Mouse (Mus musculus): ENCODE measurements around the gene Cma1. TPM values are rescaled to one million over a fixed set of nuclear protein-coding genes. Genes with fewer than 3 reads are reported as not detected.
A peak's percentile ranks its signal among the peaks of the same experiment; 100 is the strongest.

Cma1 gene
- polyA plus RNA-seq, 1 experiment from 2014 or later, result not detected

DNA sequence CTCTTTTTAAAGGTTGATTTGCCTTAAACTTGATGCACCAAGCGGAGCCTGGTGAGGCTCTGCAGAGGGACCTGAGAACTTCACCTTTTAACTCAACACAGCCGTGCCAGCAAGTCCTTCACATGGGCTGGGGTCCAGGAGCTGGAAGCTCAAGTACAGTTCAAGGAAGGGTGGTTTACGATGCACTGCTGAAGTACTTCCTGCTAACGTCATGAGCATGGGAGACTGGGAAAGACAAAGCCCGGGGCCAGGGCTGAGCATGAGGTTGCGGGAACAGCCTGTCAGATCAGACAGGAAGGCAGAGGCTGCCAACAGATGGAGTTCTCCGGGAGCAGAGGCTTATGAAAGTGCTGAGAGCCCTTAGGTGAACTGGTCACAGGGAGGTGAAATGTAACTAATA lies 10.9 kb downstream of the Cma1 start:
- Histone ChIP-seq H3K9me3 (ENCODE audit: control insufficient read depth, low read length) (no peaks in the 10 kb centered on the region), H3K9ac (ENCODE audit: low read depth, low read length) (no peak overlapping the region), H3K36me3 (ENCODE audit: control insufficient read depth, insufficient read depth, low read length) (no peaks in the 10 kb centered on the region), H3K4me3 (ENCODE audit: low read depth, low read length) (no peak overlapping the region), H3K27ac (ENCODE audit: low read depth, low read length) (no peak overlapping the region), H3K4me2 (no peak overlapping the region), H3K27me3 (replicated peaks; ENCODE audit: control insufficient read depth, insufficient read depth, low read length) (no peaks in the 10 kb centered on the region), H3K4me1 (replicated peaks; ENCODE audit: control insufficient read depth, insufficient read depth, low read length) (no peaks in the 10 kb centered on the region; the same call in 1 of the 2 replicates)
- 40% methylated on average over 7 of the region's 7 CpGs for WGBS
- ATAC-seq (replicated peaks; ENCODE audit: low FRiP score) (no peak), DNase-seq (ENCODE audit: low spot score) (no peak)

DNA sequence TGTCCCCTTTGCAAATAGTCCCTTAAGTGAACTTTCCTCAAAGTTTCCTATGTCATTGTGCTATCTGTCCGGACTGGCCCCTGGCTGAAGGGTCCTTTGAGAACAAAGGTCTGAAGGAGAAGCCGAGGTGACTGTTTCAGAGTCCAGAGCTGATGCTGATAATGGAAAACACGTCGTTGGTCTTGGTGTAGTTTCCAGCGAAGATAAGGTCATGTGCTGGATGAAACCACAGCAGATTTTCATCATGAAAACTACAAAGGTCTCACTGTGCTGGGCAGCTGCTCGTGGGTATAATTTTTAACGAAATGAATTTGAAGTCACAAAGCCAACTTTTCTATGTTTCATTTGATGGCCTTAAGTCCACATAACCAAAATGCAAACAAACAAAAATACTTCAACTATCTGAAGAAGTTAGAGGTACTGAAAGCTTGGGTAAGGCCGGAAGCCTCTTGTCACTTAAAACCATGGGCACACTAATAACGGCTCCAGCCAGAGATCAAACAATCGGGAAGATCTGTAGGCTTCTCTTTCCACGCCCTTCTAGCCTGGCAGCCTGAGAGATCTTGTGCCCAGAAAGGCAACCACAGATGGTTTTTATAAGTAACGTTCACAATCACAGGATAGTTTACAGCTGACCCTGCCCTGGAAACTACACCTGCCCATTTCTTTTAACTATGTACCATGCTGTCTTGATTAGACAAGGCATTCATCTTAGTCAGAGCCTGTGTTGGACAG lies 15.0 kb downstream of the Cma1 start:
- Histone ChIP-seq H3K9me3 (ENCODE audit: control insufficient read depth, low read length) (no peaks in the 10 kb centered on the region), H3K27ac (ENCODE audit: low read depth, low read length) (no peak overlapping the region), H3K4me3 (ENCODE audit: low read depth, low read length) (no peak overlapping the region), H3K36me3 (ENCODE audit: control insufficient read depth, insufficient read depth, low read length) (no peaks in the 10 kb centered on the region), H3K4me1 (replicated peaks; ENCODE audit: control insufficient read depth, insufficient read depth, low read length) (peaks cover 6% of the 10 kb centered on the region; the same call in 1 of the 2 replicates), H3K4me2 (no peak overlapping the region), H3K9ac (ENCODE audit: low read depth, low read length) (no peak overlapping the region), H3K27me3 (replicated peaks; ENCODE audit: control insufficient read depth, insufficient read depth, low read length) (no peaks in the 10 kb centered on the region)
- no peak for DNase-seq (ENCODE audit: low spot score)
- WGBS, result 54% methylated on average over 12 of the region's 12 CpGs
- no peak for ATAC-seq (replicated peaks; ENCODE audit: low FRiP score)

DNA sequence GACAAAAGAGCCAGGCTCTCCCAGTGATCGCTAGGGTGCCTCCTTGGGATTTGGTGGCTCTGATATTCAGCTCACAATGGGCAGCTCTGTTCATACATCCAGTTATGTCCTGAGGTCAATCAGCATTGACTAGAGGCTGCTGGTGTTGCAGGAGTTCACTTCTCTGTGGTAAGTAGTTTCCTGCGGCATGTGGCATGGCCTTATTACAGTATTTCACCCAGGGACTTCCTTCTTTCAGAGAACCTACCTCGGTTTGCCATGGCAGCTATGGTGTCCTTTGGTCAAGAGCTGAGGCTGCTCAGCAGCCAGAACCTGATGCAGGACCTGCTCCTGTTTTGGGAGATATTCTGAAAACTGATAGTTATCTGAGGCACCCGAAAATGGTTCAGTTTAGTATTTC lies 17.6 kb downstream of the Cma1 start:
- no peak overlapping the region; the same call in 1 of the 2 replicates for H3K27ac ChIP-seq (ENCODE audit: low read depth, low read length)
- H3K4me3 ChIP-seq (ENCODE audit: low read depth, low read length), result no peak overlapping the region
- DNase-seq (ENCODE audit: low spot score) (no peak), ATAC-seq (replicated peaks; ENCODE audit: low FRiP score) (no peak)
- H3K9ac ChIP-seq (ENCODE audit: low read depth, low read length), result no peak overlapping the region
- H3K9me3 ChIP-seq (ENCODE audit: control insufficient read depth, low read length), result no peaks in the 10 kb centered on the region
- peaks cover 12% of the 10 kb centered on the region; the same call in 1 of the 2 replicates for H3K4me1 ChIP-seq (replicated peaks; ENCODE audit: control insufficient read depth, insufficient read depth, low read length)
- no peaks in the 10 kb centered on the region for H3K27me3 ChIP-seq (replicated peaks; ENCODE audit: control insufficient read depth, insufficient read depth, low read length)
- 62% methylated on average over 4 of the region's 4 CpGs for WGBS
- no peak overlapping the region for H3K4me2 ChIP-seq
- H3K36me3 ChIP-seq (ENCODE audit: control insufficient read depth, insufficient read depth, low read length), result no peaks in the 10 kb centered on the region

DNA sequence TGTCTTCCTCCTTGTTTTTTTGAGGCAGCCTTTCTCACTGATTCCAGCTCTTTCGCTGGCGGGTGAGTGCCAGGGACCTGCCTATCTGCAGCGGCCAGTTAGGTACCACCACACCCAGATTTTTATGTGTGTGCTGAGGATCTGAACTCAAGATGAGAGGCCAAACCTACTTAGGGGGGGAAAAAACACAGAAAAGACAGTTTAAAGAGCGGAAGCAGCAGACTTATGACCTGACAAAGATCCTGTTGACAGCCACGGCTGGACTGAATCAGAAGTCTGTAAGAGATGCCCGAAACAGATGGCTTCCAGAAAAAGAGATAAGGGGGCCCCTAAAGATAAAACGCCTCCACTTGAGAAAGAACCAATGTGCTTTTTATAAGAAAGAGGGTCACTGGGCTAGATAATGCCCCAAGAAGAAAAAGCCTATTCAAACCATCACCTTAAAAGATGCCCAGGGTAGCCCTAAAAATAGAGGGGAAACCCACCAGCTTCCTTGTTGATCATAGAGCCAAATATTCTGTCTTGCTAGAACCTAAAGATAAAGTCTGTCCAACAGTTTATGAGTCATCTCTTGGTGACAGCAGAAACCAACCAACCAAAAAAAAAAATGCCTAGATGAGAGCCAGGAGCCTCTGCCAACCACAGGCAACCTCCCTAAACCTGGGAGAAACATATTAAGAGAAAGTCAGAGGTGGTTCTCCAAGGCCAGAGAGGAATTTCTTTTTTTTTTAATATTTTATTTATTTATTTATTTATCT lies 21.8 kb downstream of the Cma1 start:
- peak overlapping the region; percentile 50 for H3K4me2 ChIP-seq
- no peaks in the 10 kb centered on the region for H3K9me3 ChIP-seq (ENCODE audit: control insufficient read depth, low read length)
- no peaks in the 10 kb centered on the region for H3K36me3 ChIP-seq (ENCODE audit: control insufficient read depth, insufficient read depth, low read length)
- peaks cover 18% of the 10 kb centered on the region; the same call in 1 of the 2 replicates for H3K4me1 ChIP-seq (replicated peaks; ENCODE audit: control insufficient read depth, insufficient read depth, low read length)
- DNase-seq (ENCODE audit: low spot score) (no peak), ATAC-seq (replicated peaks; ENCODE audit: low FRiP score) (peak; percentile 76)
- no peaks in the 10 kb centered on the region for H3K27me3 ChIP-seq (replicated peaks; ENCODE audit: control insufficient read depth, insufficient read depth, low read length)
- H3K4me3 ChIP-seq (ENCODE audit: low read depth, low read length), result 0 out of 2 replicates have a peak overlapping the region, but pooled peaks have one; percentile 7
- WGBS, result 26% methylated on average over 7 of the region's 7 CpGs
- peak overlapping the region; percentile 61 for H3K27ac ChIP-seq (ENCODE audit: low read depth, low read length)
- no peak overlapping the region; the same call in 1 of the 2 replicates for H3K9ac ChIP-seq (ENCODE audit: low read depth, low read length)

DNA sequence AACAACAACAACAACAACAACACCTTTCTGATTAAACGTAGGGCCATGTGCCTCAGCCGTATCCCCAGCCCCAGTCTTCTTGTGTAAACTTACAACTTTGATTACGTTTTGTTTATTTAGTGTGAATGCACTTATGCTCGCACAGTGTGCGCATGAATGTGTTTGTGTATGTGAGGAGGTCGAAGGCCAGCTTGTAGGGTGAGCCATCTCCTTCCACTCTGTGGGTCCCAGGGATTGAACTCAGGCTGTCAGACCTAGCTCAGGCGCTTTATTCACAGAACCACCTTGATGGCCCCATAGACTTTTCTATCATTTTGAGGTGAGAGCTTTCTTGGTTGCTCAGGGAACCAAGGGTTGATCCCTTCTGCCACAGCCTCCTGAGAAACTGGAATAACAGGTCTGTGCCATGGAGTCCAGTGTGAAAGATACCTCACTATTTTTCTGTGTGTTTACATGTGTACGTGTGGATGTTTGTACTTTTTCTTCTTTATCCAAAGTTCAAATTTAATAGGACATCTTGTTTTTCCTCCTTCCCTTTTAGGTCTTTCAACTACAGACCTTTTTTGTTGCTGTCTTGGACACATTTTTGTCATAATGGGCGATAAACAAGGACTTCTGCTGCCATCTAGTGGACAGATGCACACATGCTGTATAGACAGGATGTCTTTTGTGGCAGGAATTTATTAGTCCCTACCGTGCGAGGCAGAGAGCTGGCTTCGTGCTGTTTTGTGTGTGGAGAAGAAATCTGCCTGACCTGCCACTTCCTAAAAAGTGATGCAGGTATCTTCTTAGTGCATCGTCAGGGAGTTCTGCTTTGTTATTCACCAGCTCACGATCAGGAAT lies 26.0 kb downstream of the Cma1 start:
- H3K27me3 ChIP-seq (replicated peaks; ENCODE audit: control insufficient read depth, insufficient read depth, low read length), result no peaks in the 10 kb centered on the region
- H3K36me3 ChIP-seq (ENCODE audit: control insufficient read depth, insufficient read depth, low read length), result no peaks in the 10 kb centered on the region
- no peaks in the 10 kb centered on the region for H3K9me3 ChIP-seq (ENCODE audit: control insufficient read depth, low read length)
- no peak overlapping the region for H3K4me3 ChIP-seq (ENCODE audit: low read depth, low read length)
- DNase-seq (ENCODE audit: low spot score), result peak; percentile 48
- WGBS, result 38% methylated on average over 14 of the region's 14 CpGs
- peaks cover 12% of the 10 kb centered on the region; the same call in 1 of the 2 replicates for H3K4me1 ChIP-seq (replicated peaks; ENCODE audit: control insufficient read depth, insufficient read depth, low read length)
- peak; percentile 50; the same call in 1 of the 2 replicates for ATAC-seq (replicated peaks; ENCODE audit: low FRiP score)
- H3K27ac ChIP-seq (ENCODE audit: low read depth, low read length), result no peak overlapping the region
- H3K4me2 ChIP-seq, result no peak overlapping the region
- H3K9ac ChIP-seq (ENCODE audit: low read depth, low read length), result no peak overlapping the region

DNA sequence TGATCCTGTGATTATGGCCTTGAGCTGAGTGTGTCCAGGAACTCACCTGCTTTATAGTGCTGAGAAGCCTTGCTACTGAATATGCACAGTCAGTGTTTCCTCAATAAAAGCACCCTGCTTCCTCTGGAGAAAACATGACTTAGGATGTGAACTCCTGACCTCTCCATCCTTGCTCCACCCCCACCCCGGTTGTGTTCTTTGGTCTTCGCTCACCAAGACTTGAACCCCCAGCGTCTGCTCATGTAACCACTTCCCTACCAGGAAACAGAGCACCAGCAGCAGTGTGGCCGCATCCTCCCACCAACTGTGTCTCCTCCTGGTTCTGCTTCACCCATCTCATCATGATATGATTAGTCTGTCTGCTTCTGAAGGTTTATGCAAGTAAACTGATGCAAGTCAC lies 31.1 kb downstream of the Cma1 start:
- ATAC-seq (replicated peaks; ENCODE audit: low FRiP score) (no peak), DNase-seq (ENCODE audit: low spot score) (no peak)
- no peak overlapping the region for H3K4me3 ChIP-seq (ENCODE audit: low read depth, low read length)
- H3K9me3 ChIP-seq (ENCODE audit: control insufficient read depth, low read length), result no peaks in the 10 kb centered on the region
- no peak overlapping the region for H3K4me2 ChIP-seq
- no peak overlapping the region for H3K9ac ChIP-seq (ENCODE audit: low read depth, low read length)
- no peaks in the 10 kb centered on the region for H3K36me3 ChIP-seq (ENCODE audit: control insufficient read depth, insufficient read depth, low read length)
- H3K4me1 ChIP-seq (replicated peaks; ENCODE audit: control insufficient read depth, insufficient read depth, low read length), result no peaks in the 10 kb centered on the region
- no peaks in the 10 kb centered on the region for H3K27me3 ChIP-seq (replicated peaks; ENCODE audit: control insufficient read depth, insufficient read depth, low read length)
- 31% methylated on average over 4 of the region's 4 CpGs for WGBS
- no peak overlapping the region for H3K27ac ChIP-seq (ENCODE audit: low read depth, low read length)

DNA sequence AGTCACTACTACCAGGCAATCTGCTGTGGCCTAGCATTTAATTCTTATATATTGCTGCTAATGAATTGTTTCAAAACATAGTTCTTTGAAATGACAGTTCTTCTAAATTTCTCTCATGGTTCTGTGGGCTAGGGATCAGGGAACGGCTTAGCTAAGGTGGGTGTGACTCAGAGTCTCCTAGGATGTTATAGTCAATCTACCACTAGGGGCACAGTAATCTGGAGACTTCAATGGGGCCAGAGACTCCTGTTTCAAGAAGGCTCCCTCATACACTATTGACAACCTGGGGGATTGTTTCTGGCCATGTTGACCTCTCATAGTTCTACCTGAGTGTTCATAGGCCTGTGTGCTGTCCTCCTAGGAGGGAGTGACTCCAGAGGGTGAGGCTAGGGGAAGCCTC lies 39.0 kb downstream of the Cma1 start:
- no peak overlapping the region for H3K27ac ChIP-seq (ENCODE audit: low read depth, low read length)
- H3K9ac ChIP-seq (ENCODE audit: low read depth, low read length), result no peak overlapping the region
- ATAC-seq (replicated peaks; ENCODE audit: low FRiP score) (no peak), DNase-seq (ENCODE audit: low spot score) (no peak)
- peaks cover 9% of the 10 kb centered on the region; the same call in 1 of the 2 replicates for H3K4me1 ChIP-seq (replicated peaks; ENCODE audit: control insufficient read depth, insufficient read depth, low read length)
- no peak overlapping the region for H3K4me2 ChIP-seq
- no peak overlapping the region for H3K4me3 ChIP-seq (ENCODE audit: low read depth, low read length)
- 23% methylated on average over 1 of the region's 1 CpGs for WGBS
- H3K36me3 ChIP-seq (ENCODE audit: control insufficient read depth, insufficient read depth, low read length), result no peaks in the 10 kb centered on the region
- H3K9me3 ChIP-seq (ENCODE audit: control insufficient read depth, low read length), result no peaks in the 10 kb centered on the region
- no peaks in the 10 kb centered on the region for H3K27me3 ChIP-seq (replicated peaks; ENCODE audit: control insufficient read depth, insufficient read depth, low read length)

DNA sequence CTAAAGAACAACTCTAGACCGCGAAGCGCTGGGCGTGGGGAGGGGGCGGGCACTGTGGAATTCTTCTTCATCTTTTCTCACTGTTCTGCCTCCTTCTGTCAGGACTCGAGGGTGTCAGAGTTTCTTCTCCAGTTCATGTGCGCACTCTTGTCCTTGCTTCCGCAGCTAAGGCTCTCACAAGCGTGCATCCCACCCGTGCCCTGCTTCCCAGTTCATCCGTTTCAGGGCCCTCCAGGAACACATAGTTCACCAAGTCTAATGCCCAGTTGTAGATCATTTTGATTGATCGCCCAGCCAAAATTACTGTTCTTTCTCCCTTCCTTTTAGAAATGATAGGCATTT lies 44.1 kb downstream of the Cma1 start:
- no peak overlapping the region for H3K27ac ChIP-seq (ENCODE audit: low read depth, low read length)
- peaks cover 11% of the 10 kb centered on the region for H3K4me1 ChIP-seq (replicated peaks; ENCODE audit: control insufficient read depth, insufficient read depth, low read length)
- peak overlapping the region; percentile 63 for H3K4me2 ChIP-seq
- no peaks in the 10 kb centered on the region for H3K27me3 ChIP-seq (replicated peaks; ENCODE audit: control insufficient read depth, insufficient read depth, low read length)
- peak overlapping the region; percentile 40 for H3K4me3 ChIP-seq (ENCODE audit: low read depth, low read length)
- no peaks in the 10 kb centered on the region for H3K9me3 ChIP-seq (ENCODE audit: control insufficient read depth, low read length)
- H3K36me3 ChIP-seq (ENCODE audit: control insufficient read depth, insufficient read depth, low read length), result peaks cover 16% of the 10 kb centered on the region
- DNase-seq (ENCODE audit: low spot score) (no peak), ATAC-seq (replicated peaks; ENCODE audit: low FRiP score) (peak; percentile 19)
- peak overlapping the region; percentile 52 for H3K9ac ChIP-seq (ENCODE audit: low read depth, low read length)
- WGBS, result 10% methylated on average over 12 of the region's 12 CpGs

Data from liver, embryonic 11.5 days (tissue).